Comparison of ENCODE assay signal across 12 mouse cellular contexts in the genomic region with DNA sequence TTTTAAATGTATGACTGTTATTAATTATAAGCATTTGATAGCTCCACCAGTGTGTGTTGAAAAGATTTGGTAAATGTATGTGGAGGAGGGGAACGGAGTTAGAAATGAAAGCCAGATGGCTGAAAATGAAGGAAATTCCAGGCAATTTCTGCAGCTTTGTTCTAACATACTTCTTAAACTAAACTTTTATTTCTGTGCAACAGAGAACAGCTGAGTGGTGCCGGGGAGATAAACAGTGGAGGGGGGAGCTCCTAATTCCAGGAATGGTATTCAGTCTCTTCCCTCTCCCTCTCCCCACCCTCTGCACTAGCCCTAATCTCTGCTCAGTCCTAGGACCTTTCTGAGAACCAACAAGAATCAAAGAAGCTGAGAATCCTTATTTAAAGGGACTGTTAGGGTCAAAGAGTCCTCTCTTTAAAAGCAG.
DNase-seq lines count a peak whose midpoint lies in the region; ATAC-seq and TF ChIP-seq lines count a peak whose summit lies in the region.
"Had no signal": no experiment of that assay in that cellular context is flagged by ENCODE, and none has a peak within 500 bp of the region (broad histone marks: within the 10 kb centered on the region; RNA-seq: fewer than 3 reads in every experiment).

No protein-coding gene starts in this region.

- no peak overlapping the region for H3K27ac ChIP-seq in forebrain, postnatal 0 days (ENCODE audit: low read depth, low read length)
- no peak overlapping the region for H3K27ac ChIP-seq in forebrain, embryonic 13.5 days
- 0 out of 2 replicates have a peak overlapping the region, but pooled peaks have one; percentile 31 for H3K27ac ChIP-seq in kidney, postnatal 0 days
- no peak overlapping the region for H3K27ac ChIP-seq in kidney, adult 2 months (ENCODE audit: insufficient read depth, low read depth, low read length)
- no peak overlapping the region for H3K27ac ChIP-seq in intestine, embryonic 16.5 days (ENCODE audit: low read length)

- 0 out of 2 replicates have a peak, but pooled peaks have one; percentile 38 for ATAC-seq in forebrain, postnatal 0 days
- no peak; the same call in 1 of the 2 replicates for ATAC-seq in forebrain, embryonic 13.5 days
- ATAC-seq in kidney, postnatal 0 days (replicated peaks; ENCODE audit: low FRiP score, low read depth), result no peak
- peak; percentile 70 for ATAC-seq in intestine, embryonic 16.5 days
- no peak for ATAC-seq in megakaryocyte-erythroid progenitor cell, adult 5-6 weeks (replicated peaks; ENCODE audit: low FRiP score, low TSS enrichment, poor library complexity, severe bottlenecking)

- no peaks in the 10 kb centered on the region for H3K36me3 ChIP-seq in forebrain, postnatal 0 days (ENCODE audit: insufficient read depth)
- no peaks in the 10 kb centered on the region for H3K36me3 ChIP-seq in forebrain, embryonic 13.5 days (ENCODE audit: poor library complexity, severe bottlenecking)
- H3K36me3 ChIP-seq in kidney, postnatal 0 days (ENCODE audit: insufficient read depth, low read length), result no peaks in the 10 kb centered on the region
- H3K36me3 ChIP-seq in kidney, adult 2 months (ENCODE audit: control insufficient read depth, insufficient read depth, low read length), result no peaks in the 10 kb centered on the region
- H3K36me3 ChIP-seq in intestine, embryonic 16.5 days (ENCODE audit: control insufficient read depth, insufficient read depth, low read length), result no peaks in the 10 kb centered on the region

- no peaks in the 10 kb centered on the region for H3K27me3 ChIP-seq in forebrain, postnatal 0 days (ENCODE audit: insufficient read depth, low read length)
- no peaks in the 10 kb centered on the region for H3K27me3 ChIP-seq in forebrain, embryonic 13.5 days
- no peaks in the 10 kb centered on the region for H3K27me3 ChIP-seq in kidney, postnatal 0 days (ENCODE audit: insufficient read depth, low read length)
- H3K27me3 ChIP-seq in kidney, adult 2 months (replicated peaks; ENCODE audit: control insufficient read depth, insufficient read depth, low read length), result no peaks in the 10 kb centered on the region
- H3K27me3 ChIP-seq in intestine, embryonic 16.5 days (replicated peaks; ENCODE audit: control insufficient read depth, insufficient read depth, low read length), result no peaks in the 10 kb centered on the region

- no peaks in the 10 kb centered on the region for H3K9me3 ChIP-seq in forebrain, postnatal 0 days (ENCODE audit: low read length)
- no peaks in the 10 kb centered on the region for H3K9me3 ChIP-seq in forebrain, embryonic 13.5 days (replicated peaks)
- no peaks in the 10 kb centered on the region for H3K9me3 ChIP-seq in kidney, postnatal 0 days (replicated peaks; ENCODE audit: low read length)
- no peaks in the 10 kb centered on the region for H3K9me3 ChIP-seq in intestine, embryonic 16.5 days (ENCODE audit: control insufficient read depth, low read length)

- H3K4me3 ChIP-seq in forebrain, postnatal 0 days (ENCODE audit: low read depth, low read length), result no peak overlapping the region
- H3K4me3 ChIP-seq in forebrain, embryonic 13.5 days, result no peak overlapping the region
- H3K4me3 ChIP-seq in kidney, postnatal 0 days (replicated peaks; ENCODE audit: low read depth, low read length), result no peak overlapping the region
- no peak overlapping the region for H3K4me3 ChIP-seq in kidney, adult 2 months (ENCODE audit: insufficient read depth, low read depth, low read length)
- no peak overlapping the region for H3K4me3 ChIP-seq in intestine, embryonic 16.5 days (ENCODE audit: low read length)
- H3K4me3 ChIP-seq: erythroblast, embryonic 14.5 days had no signal

- WGBS in forebrain, postnatal 0 days, result 21% methylated on average over 2 of the region's 2 CpGs
- 44% methylated on average over 2 of the region's 2 CpGs for WGBS in forebrain, embryonic 13.5 days
- WGBS in kidney, postnatal 0 days, result 59% methylated on average over 2 of the region's 2 CpGs
- WGBS in kidney, adult 2 months, result 68% methylated on average over 2 of the region's 2 CpGs
- 45% methylated on average over 2 of the region's 2 CpGs for WGBS in intestine, embryonic 16.5 days

- H3K9ac ChIP-seq in forebrain, postnatal 0 days, result no peak overlapping the region
- H3K9ac ChIP-seq in forebrain, embryonic 13.5 days, result no peak overlapping the region
- H3K9ac ChIP-seq in kidney, postnatal 0 days (ENCODE audit: low read depth, low read length), result no peak overlapping the region
- no peak overlapping the region for H3K9ac ChIP-seq in intestine, embryonic 16.5 days (ENCODE audit: low read depth, low read length)

- TF ChIP-seq POLR2A in kidney, adult 2 months (IDR thresholded peaks at IDR 0.05; ENCODE audit: low read depth, low read length), result no peak
- no peak for TF ChIP-seq POLR2A in brain, embryonic 14.5 days (IDR thresholded peaks at IDR 0.05; ENCODE audit: borderline replicate concordance, extremely low read depth, insufficient read depth, insufficient read length, poor library complexity, severe bottlenecking)

- H3K4me2 ChIP-seq in forebrain, postnatal 0 days (ENCODE audit: low read depth), result no peak overlapping the region
- H3K4me2 ChIP-seq in forebrain, embryonic 13.5 days, result no peak overlapping the region
- no peak overlapping the region for H3K4me2 ChIP-seq in kidney, postnatal 0 days (ENCODE audit: low read length)
- H3K4me2 ChIP-seq in intestine, embryonic 16.5 days (ENCODE audit: low read depth, low read length), result no peak overlapping the region

- no peak for DNase-seq in forebrain, postnatal 0 days
- DNase-seq in kidney, postnatal 0 days (ENCODE audit: low spot score), result peak; percentile 75
- no peak for DNase-seq in kidney, adult 2 months
- DNase-seq in brain, embryonic 14.5 days (ENCODE audit: low read depth), result peak; percentile 24
- DNase-seq in cerebellum, adult 9-11 months, result no peak
- DNase-seq: adrenal gland, adult 2 months; B cell, adult 2 months; right cerebral cortex, adult 18-20 months had no signal

- TF ChIP-seq CTCF in forebrain, postnatal 0 days (IDR thresholded peaks at IDR 0.05; ENCODE audit: low read depth), result no peak
- no peak for TF ChIP-seq CTCF in kidney, postnatal 0 days (IDR thresholded peaks at IDR 0.05; ENCODE audit: low read depth)
- TF ChIP-seq CTCF in kidney, adult 2 months (conservative IDR thresholded peaks at IDR 0.05; ENCODE audit: insufficient read depth, insufficient read length, low read depth, low read length), result no peak
- TF ChIP-seq CTCF in brain, embryonic 14.5 days (IDR thresholded peaks at IDR 0.05; ENCODE audit: borderline replicate concordance, extremely low read depth, insufficient read depth, insufficient read length), result no peak

- no peaks in the 10 kb centered on the region for H3K4me1 ChIP-seq in forebrain, postnatal 0 days (ENCODE audit: insufficient read depth)
- no peaks in the 10 kb centered on the region for H3K4me1 ChIP-seq in forebrain, embryonic 13.5 days
- no peaks in the 10 kb centered on the region for H3K4me1 ChIP-seq in kidney, postnatal 0 days (replicated peaks; ENCODE audit: insufficient read depth, low read length)
- H3K4me1 ChIP-seq in kidney, adult 2 months (ENCODE audit: control insufficient read depth, insufficient read depth, low read length), result no peaks in the 10 kb centered on the region
- H3K4me1 ChIP-seq in intestine, embryonic 16.5 days (ENCODE audit: control insufficient read depth, insufficient read depth, low read length), result peaks cover 5% of the 10 kb centered on the region; the same call in 1 of the 2 replicates

Comparison
In these comparisons a context has a peak if more than half of its experiments do, and no peak if none do; other contexts are left out.
1. ATAC-seq: peak in forebrain, postnatal 0 days (single experiment) and intestine, embryonic 16.5 days (single experiment); none in forebrain, embryonic 13.5 days (single experiment), kidney, postnatal 0 days (single experiment) and megakaryocyte-erythroid progenitor cell, adult 5-6 weeks (single experiment).
2. DNase-seq: peak in kidney, postnatal 0 days (single experiment) and brain, embryonic 14.5 days (single experiment); none in forebrain, postnatal 0 days (single experiment), kidney, adult 2 months (single experiment) and cerebellum, adult 9-11 months (single experiment).